Mouse (Mus musculus) C2C12 (cell line): ENCODE measurements around the gene Fars2.

Experiments
- CEBPB ChIP-seq: IDR thresholded peaks from one replicate; pipeline ENCODE4 v1.6.1; 2011; ENCODE audit warnings: low read depth, mild to moderate bottlenecking, control low read depth, moderate library complexity
- CTCF ChIP-seq: IDR thresholded peaks from one replicate; pipeline ENCODE4 v1.5.1; 2011; ENCODE audit not compliant: control insufficient read depth, insufficient read depth, insufficient read length
- MAX ChIP-seq: IDR thresholded peaks from one replicate; pipeline ENCODE4 v1.6.1; 2011; ENCODE audit warnings: mild to moderate bottlenecking, control low read depth
- MYOD1 ChIP-seq: IDR thresholded peaks from one replicate; pipeline ENCODE4 v1.6.1; 2011; ENCODE audit warnings: low read depth; ENCODE audit not compliant: control insufficient read depth, insufficient read length
- MYOG ChIP-seq: IDR thresholded peaks from one replicate; pipeline ENCODE4 v1.6.1; 2011; ENCODE audit not compliant: control insufficient read depth, insufficient read length; ENCODE audit errors: extremely low read depth
- USF1 ChIP-seq: IDR thresholded peaks from one replicate; pipeline ENCODE4 v1.6.1; 2011; ENCODE audit warnings: low read depth, mild to moderate bottlenecking, control low read depth, moderate library complexity

GRCm38 (mm10) chr13:36431974-36432518, 314.8 kb downstream of the Fars2 start:
- TF ChIP-seq MYOD1 (no peak), CTCF (no peak), MAX (no peak), CEBPB (no peak), USF1 (no peak), MYOG (no peak)
